Mouse (Mus musculus): ENCODE measurements at regions not wholly inside any gene's neighbourhood (a gene's known extent, or its start where the extent isn't known, plus 50 kb on each side); places are given as distances from the start of the nearest gene placed in this dataset.

- TF ChIP-seq GATA4 (IDR thresholded peaks at IDR 0.05; ENCODE audit: insufficient replicate concordance, low read length): no peak
Measured at GRCm38 (mm10) chr16:50118150-50118549, 314.0 kb downstream of the Bbx start.

- TF ChIP-seq GATA4 (IDR thresholded peaks at IDR 0.05; ENCODE audit: insufficient replicate concordance, low read length): no peak
Measured at GRCm38 (mm10) chr16:50122460-50122859, 309.7 kb downstream of the Bbx start.

- TF ChIP-seq GATA4 (IDR thresholded peaks at IDR 0.05; ENCODE audit: insufficient replicate concordance, low read length): no peak
Measured at GRCm38 (mm10) chr16:50124646-50125045, 307.5 kb downstream of the Bbx start.

- no peak for TF ChIP-seq GATA4 (IDR thresholded peaks at IDR 0.05; ENCODE audit: insufficient replicate concordance, low read length)
Measured at GRCm38 (mm10) chr16:50125564-50125963, 306.6 kb downstream of the Bbx start.

GRCm38 (mm10) chr16:50131406-50131805 is 300.8 kb downstream of the Bbx start:
- no peak for TF ChIP-seq GATA4 (IDR thresholded peaks at IDR 0.05; ENCODE audit: insufficient replicate concordance, low read length)

All from liver, adult (tissue).